Mouse (Mus musculus) hindbrain, embryonic 14.5 days (tissue): ENCODE results near the gene Slc25a13. TPM values are rescaled to one million over a fixed set of nuclear protein-coding genes. Genes with fewer than 3 reads are reported as not detected.
"Not testable (repeated sequence)": the region's sequence is repeated elsewhere in the genome, so short reads cannot be mapped to it uniquely, and the experiment has no call there.

Source experiments
- ATAC-seq: fragments of 200-750 bp; cut with Nextera tagmentation; 2 replicates; pipeline ENCODE4 v1.8.0; 2017; ENCODE audit warnings: moderate number of reproducible peaks, mild to moderate bottlenecking, moderate TSS enrichment, moderate library complexity; ENCODE audit not compliant: low FRiP score
- DNase-seq: peaks from one replicate; pipeline ENCODE4 v3.0.0-alpha.2; 2015; ENCODE audit warnings: low spot score
- H3K27ac ChIP-seq: fragments of 300-500 bp; sonication (generic); 2 replicates; pipeline ENCODE4 v1.5.1; 2014; ENCODE audit warnings: mild to moderate bottlenecking, moderate library complexity
- H3K27me3 ChIP-seq: fragments of 300-500 bp; sonication (generic); 2 replicates; pipeline ENCODE4 v1.6.1; 2014; ENCODE audit warnings: mild to moderate bottlenecking, low read length, mixed read lengths; ENCODE audit not compliant: control insufficient read depth, insufficient read depth
- H3K36me3 ChIP-seq: fragments of 300-500 bp; sonication (generic); replicated peaks from 2 replicates; pipeline ENCODE4 v1.6.1; 2014; ENCODE audit not compliant: control insufficient read depth, insufficient read depth
- H3K4me1 ChIP-seq: fragments of 300-500 bp; sonication (generic); replicated peaks from 2 replicates; pipeline ENCODE4 v1.6.1; 2014; ENCODE audit warnings: antibody characterized with exemption, low read length, mixed read lengths; ENCODE audit not compliant: control insufficient read depth, insufficient read depth
- H3K4me2 ChIP-seq: fragments of 300-500 bp; sonication (generic); replicated peaks from 2 replicates; pipeline ENCODE4 v1.6.1; 2014; ENCODE audit warnings: mild to moderate bottlenecking, moderate library complexity
- H3K4me3 ChIP-seq: fragments of 300-500 bp; sonication (generic); replicated peaks from 2 replicates; pipeline ENCODE4 v1.5.1; 2014; ENCODE audit warnings: mild to moderate bottlenecking, low read length
- H3K9ac ChIP-seq: fragments of 300-500 bp; sonication (generic); 2 replicates; pipeline ENCODE4 v1.6.1; 2014
- H3K9me3 ChIP-seq: fragments of 300-500 bp; sonication (generic); 2 replicates; pipeline ENCODE4 v1.6.1; 2016; ENCODE audit warnings: low read length; ENCODE audit not compliant: control insufficient read depth
- WGBS: fragments of 180-500 bp; shearing (Covaris S2); extraction: QIAGEN DNeasy Blood & Tissue Kit; methylation state at CpG from one replicate; pipeline ENCODE4 v1.1.7; 2014; 5-methylcytosine and 5-hydroxymethylcytosine counted together
- polyA plus RNA-seq: library from polyadenylated mRNA; unstranded; fragments of >200 nt; fragmentation: Nextera tagmentation; extraction: Ambion mirVana; gene quantifications from 2 replicates; pipeline ENCODE4 v1.2.1, GENCODE M21; 2014

Gene Slc25a13
- polyA plus RNA-seq, 1 experiment from 2014 or later = 5.6 TPM

- no peak overlapping the region for H3K9ac ChIP-seq
- H3K9me3 ChIP-seq = no peaks in the 10 kb centered on the region
- H3K4me3 ChIP-seq = no peak overlapping the region
- no peak overlapping the region for H3K27ac ChIP-seq
- no peaks in the 10 kb centered on the region for H3K4me1 ChIP-seq
- WGBS = 96% methylated on average over 7 of the region's 7 CpGs
- DNase-seq = no peak
- no peaks in the 10 kb centered on the region for H3K36me3 ChIP-seq
- H3K27me3 ChIP-seq = no peaks in the 10 kb centered on the region
- no peak overlapping the region for H3K4me2 ChIP-seq
- no peak for ATAC-seq
Measured at GRCm38 (mm10) chr6:6182191-6182590, 34.8 kb downstream of the Slc25a13 start.

GRCm38 (mm10) chr6:6178341-6178740 lies 38.6 kb downstream of the Slc25a13 start:
- not testable (repeated sequence) for DNase-seq, H3K9me3 ChIP-seq, H3K27me3 ChIP-seq, H3K9ac ChIP-seq, ATAC-seq, H3K27ac ChIP-seq, H3K4me2 ChIP-seq, H3K36me3 ChIP-seq, H3K4me3 ChIP-seq
- peaks cover 14% of the 10 kb centered on the region for H3K4me1 ChIP-seq
- 96% methylated on average over 15 of the region's 15 CpGs for WGBS

DNA sequence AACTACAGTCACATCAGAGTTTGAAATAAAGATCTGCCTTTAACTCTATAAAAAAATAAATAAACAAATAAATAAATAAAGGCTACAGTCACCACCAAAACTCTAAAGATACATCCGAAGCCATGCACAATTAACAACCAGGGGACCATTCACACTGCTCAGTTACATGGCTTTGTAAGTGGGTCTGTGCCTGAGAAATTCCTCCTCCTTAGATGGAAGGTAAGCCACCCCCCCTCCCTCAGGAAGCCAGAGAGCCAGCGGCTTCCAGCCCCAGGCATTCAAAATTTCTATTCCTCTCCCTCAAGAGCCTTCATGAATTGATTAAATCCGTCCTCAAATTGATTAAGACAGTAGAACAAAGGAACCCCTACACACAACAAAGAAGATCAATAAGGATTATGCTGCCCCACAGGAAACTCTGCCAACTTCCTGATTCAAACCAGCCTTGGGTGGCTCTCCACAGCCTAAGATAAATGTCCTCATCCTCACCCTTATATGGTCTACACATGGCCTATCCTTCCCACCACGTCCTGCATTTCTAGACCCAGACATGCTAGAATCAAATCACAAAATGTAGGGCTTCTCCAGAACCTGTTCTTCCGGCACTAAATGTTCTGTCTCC lies 41.5 kb downstream of the Slc25a13 start:
- Histone ChIP-seq H3K27ac (no peak overlapping the region), H3K36me3 (no peaks in the 10 kb centered on the region), H3K9ac (no peak overlapping the region), H3K9me3 (no peaks in the 10 kb centered on the region), H3K4me3 (no peak overlapping the region), H3K27me3 (no peaks in the 10 kb centered on the region), H3K4me2 (no peak overlapping the region), H3K4me1 (peaks cover 18% of the 10 kb centered on the region)
- no peak for DNase-seq
- 55% methylated on average over 5 of the region's 5 CpGs for WGBS
- peak; percentile 22 for ATAC-seq

GRCm38 (mm10) chr6:6173935-6174561 lies 42.9 kb downstream of the Slc25a13 start:
- DNase-seq (peak; percentile 59), ATAC-seq (peak; percentile 79)
- no peaks in the 10 kb centered on the region for H3K27me3 ChIP-seq
- H3K9me3 ChIP-seq = no peaks in the 10 kb centered on the region
- no peak overlapping the region for H3K4me3 ChIP-seq
- H3K36me3 ChIP-seq = no peaks in the 10 kb centered on the region
- H3K4me1 ChIP-seq = peaks cover 18% of the 10 kb centered on the region
- no peak overlapping the region for H3K9ac ChIP-seq
- peak overlapping the region; percentile 70 for H3K27ac ChIP-seq
- no peak overlapping the region for H3K4me2 ChIP-seq
- 15% methylated on average over 9 of the region's 9 CpGs for WGBS

- H3K4me1 ChIP-seq = peaks cover 25% of the 10 kb centered on the region
- H3K4me2 ChIP-seq = no peak overlapping the region
- H3K27me3 ChIP-seq = no peaks in the 10 kb centered on the region
- no peak overlapping the region for H3K9ac ChIP-seq
- H3K27ac ChIP-seq = peak overlapping the region; percentile 70
- ATAC-seq (peak; percentile 35), DNase-seq (no peak)
- H3K4me3 ChIP-seq = no peak overlapping the region
- H3K36me3 ChIP-seq = no peaks in the 10 kb centered on the region
- no peaks in the 10 kb centered on the region for H3K9me3 ChIP-seq
- 22% methylated on average over 15 of the region's 15 CpGs for WGBS
Measured at GRCm38 (mm10) chr6:6173166-6173934, 43.6 kb downstream of the Slc25a13 start.

DNA sequence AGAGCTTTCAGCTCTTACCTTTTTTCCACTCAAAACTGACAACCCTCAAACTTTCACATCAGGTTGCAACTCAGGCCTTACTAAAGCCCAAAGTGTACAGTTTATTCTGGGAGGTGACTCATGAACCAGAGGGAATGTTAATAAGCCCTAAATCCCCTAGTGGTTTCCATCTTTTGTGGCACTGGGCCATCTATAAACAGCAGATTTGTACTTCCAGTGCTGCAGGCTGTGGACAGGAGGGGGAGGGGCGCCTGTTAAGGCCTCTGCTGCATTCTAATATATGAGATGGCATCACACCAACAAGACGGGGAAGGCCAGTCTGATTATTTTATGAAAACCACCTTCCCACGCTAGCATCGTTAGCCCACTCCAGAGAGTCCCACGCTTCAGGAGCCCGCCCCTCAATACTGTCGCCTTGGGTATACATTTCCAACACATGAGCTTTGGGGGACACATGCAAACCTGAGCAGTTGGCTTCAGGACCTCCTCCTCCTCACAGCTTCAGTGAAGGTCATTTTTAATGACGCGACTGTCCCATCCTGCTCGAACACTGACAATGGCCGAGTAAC lies 48.3 kb downstream of the Slc25a13 start:
- Histone ChIP-seq H3K4me3 (no peak overlapping the region), H3K9ac (no peak overlapping the region), H3K4me2 (no peak overlapping the region), H3K36me3 (no peaks in the 10 kb centered on the region), H3K27me3 (no peaks in the 10 kb centered on the region), H3K27ac (no peak overlapping the region), H3K9me3 (no peaks in the 10 kb centered on the region), H3K4me1 (peaks cover 20% of the 10 kb centered on the region)
- DNase-seq = no peak
- WGBS = 41% methylated on average over 11 of the region's 11 CpGs
- peak; percentile 23; the same call in 1 of the 2 replicates for ATAC-seq

DNA sequence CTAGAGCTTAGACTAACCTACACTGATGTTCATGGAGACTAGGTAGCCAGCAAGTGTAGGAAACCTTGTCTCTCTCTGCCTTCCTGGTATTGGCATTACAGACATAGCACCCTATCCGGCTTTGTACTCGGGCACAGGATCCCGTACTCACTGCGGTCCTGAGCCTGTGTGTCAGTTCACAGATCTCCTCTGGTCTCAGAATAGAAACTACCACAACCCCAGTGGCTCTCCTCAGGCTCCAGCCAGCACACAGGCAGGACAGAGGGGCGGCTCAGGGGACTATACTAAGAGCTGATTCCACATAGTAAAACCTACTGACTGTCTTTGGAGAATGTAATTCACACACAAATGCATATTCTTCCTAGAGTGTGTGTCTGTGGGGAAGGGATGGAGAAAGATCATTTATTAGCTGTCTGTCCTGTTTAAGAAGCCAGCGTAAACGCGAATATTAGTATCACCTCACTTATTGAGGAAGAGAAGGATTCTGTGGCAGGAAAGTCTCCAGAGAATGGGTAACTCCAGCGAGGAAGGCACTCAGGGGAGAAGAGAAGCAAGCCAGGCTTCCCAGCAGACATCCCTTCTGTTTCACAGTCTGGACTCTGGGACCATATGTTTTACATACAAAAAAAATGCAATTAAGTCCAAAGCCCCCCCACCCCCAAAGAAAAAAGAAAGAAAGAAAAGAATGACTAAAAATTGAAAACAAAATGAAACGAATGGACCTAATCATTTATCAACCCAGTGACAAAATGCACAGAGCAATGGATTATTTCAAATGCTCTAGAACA lies 49.4 kb downstream of the Slc25a13 start:
- Histone ChIP-seq H3K4me2 (no peak overlapping the region), H3K36me3 (no peaks in the 10 kb centered on the region), H3K9me3 (no peaks in the 10 kb centered on the region), H3K4me1 (peaks cover 23% of the 10 kb centered on the region), H3K27ac (no peak overlapping the region), H3K27me3 (no peaks in the 10 kb centered on the region), H3K9ac (no peak overlapping the region), H3K4me3 (no peak overlapping the region)
- ATAC-seq = no peak
- 76% methylated on average over 10 of the region's 10 CpGs for WGBS
- DNase-seq = no peak

DNA sequence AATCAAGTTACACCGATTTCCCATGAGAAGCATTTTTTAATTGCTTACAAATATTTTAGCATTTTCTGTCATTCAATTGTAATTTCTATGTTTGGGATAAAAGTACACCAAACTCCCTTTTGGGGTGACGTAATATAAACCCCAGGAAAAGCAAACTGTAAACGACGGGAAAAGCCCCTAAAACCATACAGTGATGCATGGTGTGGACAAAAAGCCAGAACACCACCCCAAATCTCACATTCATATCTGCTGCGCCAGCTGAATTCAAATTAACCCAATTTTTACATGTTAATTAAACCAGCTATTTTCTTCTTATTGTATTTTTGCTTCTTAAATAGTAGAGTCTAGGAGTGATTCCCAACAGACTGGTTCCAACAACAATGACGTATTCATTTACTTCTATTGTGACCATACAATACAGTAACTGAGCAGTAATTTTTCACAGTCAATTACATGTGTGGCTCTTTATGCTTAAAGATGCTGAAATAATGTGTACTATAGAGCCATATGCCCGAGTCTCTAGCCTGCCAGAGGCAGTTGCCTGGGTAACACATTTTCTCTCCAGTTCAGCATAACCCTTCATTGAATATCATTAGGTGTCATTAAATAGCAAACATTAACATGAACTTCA lies 53.9 kb downstream of the Slc25a13 start:
- H3K4me2 ChIP-seq = no peak overlapping the region
- no peaks in the 10 kb centered on the region for H3K9me3 ChIP-seq
- H3K27ac ChIP-seq = no peak overlapping the region
- DNase-seq (peak; percentile 65), ATAC-seq (peak; percentile 77)
- H3K36me3 ChIP-seq = no peaks in the 10 kb centered on the region
- H3K4me3 ChIP-seq = no peak overlapping the region
- no peaks in the 10 kb centered on the region for H3K27me3 ChIP-seq
- 33% methylated on average over 7 of the region's 7 CpGs for WGBS
- H3K4me1 ChIP-seq = peaks cover 22% of the 10 kb centered on the region
- no peak overlapping the region for H3K9ac ChIP-seq
